Comparison of ENCODE assay signal across 20 mouse cellular contexts in the genomic region with DNA sequence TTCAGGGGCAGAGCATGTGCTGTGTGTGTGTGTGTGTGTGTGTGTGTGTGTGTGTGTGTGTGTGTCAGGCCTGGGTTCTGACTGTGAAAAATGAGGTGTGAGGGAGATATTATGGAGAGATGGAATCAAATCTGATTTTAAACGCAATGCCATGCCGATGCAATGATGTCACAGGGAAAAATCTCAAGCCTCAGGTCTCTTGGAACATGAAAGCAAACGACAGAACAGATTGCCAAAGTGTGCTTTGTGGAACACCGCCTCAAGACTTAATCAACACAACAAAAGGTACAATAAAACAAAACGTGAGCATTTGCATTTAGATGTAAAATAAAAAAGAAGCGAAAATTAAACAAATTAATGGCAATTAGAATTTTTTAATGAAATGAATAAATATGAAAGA. TPM values are rescaled to one million over a fixed set of nuclear protein-coding genes. Genes with fewer than 3 reads are reported as not detected.
"Had no signal": no experiment of that assay in that cellular context is flagged by ENCODE, and none has a peak within 500 bp of the region (broad histone marks: within the 10 kb centered on the region; RNA-seq: fewer than 3 reads in every experiment).

No protein-coding gene starts in this region.

- H3K4me3 ChIP-seq: liver, embryonic 12.5 days; midbrain, embryonic 12.5 days; myocyte; neural tube, embryonic 12.5 days had no signal

- H3K27ac ChIP-seq: liver, embryonic 12.5 days; liver, embryonic 14.5 days; midbrain, embryonic 12.5 days; neural tube, embryonic 12.5 days had no signal

- DNase-seq: lung, adult 18-20 months; lung, embryonic 14.5 days; lung, postnatal 10 days; lung, postnatal 4 days; right cerebral cortex, adult 18-20 months; right cerebral cortex, postnatal 25 days; right cerebral cortex, postnatal 4 days; spleen, adult 18-20 months; thymus, adult 18-20 months; thymus, postnatal 14 days; thymus, postnatal 36 days had no signal

- H3K4me2 ChIP-seq: liver, embryonic 12.5 days; lung, embryonic 14.5 days; midbrain, embryonic 12.5 days; neural tube, embryonic 12.5 days had no signal

- H3K36me3 ChIP-seq: liver, embryonic 12.5 days; midbrain, embryonic 12.5 days; neural tube, embryonic 12.5 days had no signal

- H3K9ac ChIP-seq: liver, embryonic 12.5 days; liver, embryonic 14.5 days; lung, embryonic 14.5 days; midbrain, embryonic 12.5 days; neural tube, embryonic 12.5 days had no signal

- H3K27me3 ChIP-seq: liver, embryonic 12.5 days; midbrain, embryonic 12.5 days; neural tube, embryonic 12.5 days had no signal

- H3K9me3 ChIP-seq: liver, embryonic 12.5 days; midbrain, embryonic 12.5 days had no signal

- H3K4me1 ChIP-seq: liver, embryonic 12.5 days had no signal

- ATAC-seq: liver, embryonic 12.5 days had no signal

RNA-seq across cellular contexts. Expression of a gene that starts 16.8 kb away (rescaled TPM):
- total RNA-seq: megakaryocyte, adult 5-6 weeks; megakaryocyte-erythroid progenitor cell, adult 5-6 weeks had no signal
- polyA plus RNA-seq: liver, embryonic 12.5 days; liver, embryonic 14.5 days; liver, embryonic 16.5 days; neural tube, embryonic 12.5 days; neural tube, embryonic 14.5 days had no signal
